Mouse (Mus musculus) spleen, adult 2 months (tissue): ENCODE results near the gene Gtsf1l. TPM values are rescaled to one million over a fixed set of nuclear protein-coding genes. Genes with fewer than 3 reads are reported as not detected.
A peak's percentile ranks its signal among the peaks of the same experiment; 100 is the strongest.

Experiments
- DNase-seq, 2 experiments: peaks; one replicate each; pipeline versions ENCODE4 v3.0.0 to v3.0.0-alpha.2; 2012 to 2021; ENCODE audit warnings: low spot score in 2 of 2, low read depth in 1 of 2
- H3K27ac ChIP-seq: fragments of 200-500 bp; 2 replicates; pipeline ENCODE4 v1.5.1; 2012; ENCODE audit warnings: low read length, inconsistent platforms; ENCODE audit not compliant: insufficient read depth
- H3K27me3 ChIP-seq: fragments of 200-500 bp; 2 replicates; pipeline ENCODE4 v1.6.1; 2012; ENCODE audit warnings: mild to moderate bottlenecking, moderate library complexity, low read length, inconsistent platforms; ENCODE audit not compliant: control insufficient read depth, insufficient read depth
- H3K36me3 ChIP-seq: fragments of 200-500 bp; 2 replicates; pipeline ENCODE4 v1.6.1; 2012; ENCODE audit warnings: mild to moderate bottlenecking, low read length, inconsistent platforms; ENCODE audit not compliant: control insufficient read depth, insufficient read depth
- H3K4me1 ChIP-seq: fragments of 200-500 bp; 2 replicates; pipeline ENCODE4 v1.6.1; 2011; ENCODE audit warnings: inconsistent platforms; ENCODE audit not compliant: control insufficient read depth, insufficient read depth, insufficient read length
- H3K4me3 ChIP-seq: fragments of 200-500 bp; 2 replicates; pipeline ENCODE4 v1.5.1; 2011; ENCODE audit warnings: mild to moderate bottlenecking, inconsistent platforms; ENCODE audit not compliant: insufficient read depth, insufficient read length; ENCODE audit errors: extremely low read depth
- CTCF ChIP-seq: fragments of 200-500 bp; IDR thresholded peaks from 2 replicates; pipeline ENCODE4 v1.5.1; 2011; ENCODE audit warnings: mild to moderate bottlenecking, inconsistent platforms; ENCODE audit not compliant: insufficient read depth, insufficient read length, insufficient replicate concordance; ENCODE audit errors: extremely low read depth
- POLR2A ChIP-seq: fragments of 200-500 bp; IDR thresholded peaks from 2 replicates; pipeline ENCODE4 v1.6.1; 2011; ENCODE audit warnings: low read depth, low read length, inconsistent platforms
- WGBS: fragments of 180-500 bp; shearing (Covaris S2); methylation state at CpG from one replicate; pipeline ENCODE4 v1.1.7; 2018; 5-methylcytosine and 5-hydroxymethylcytosine counted together
- polyA plus RNA-seq: library from polyadenylated mRNA; depleted of rRNA; stranded (reverse); fragments of >200 nt; gene quantifications from 2 replicates; pipeline ENCODE4 v1.2.3, GENCODE M21; 2012

The Gtsf1l gene
- polyA plus RNA-seq, 1 experiment = not detected

DNA sequence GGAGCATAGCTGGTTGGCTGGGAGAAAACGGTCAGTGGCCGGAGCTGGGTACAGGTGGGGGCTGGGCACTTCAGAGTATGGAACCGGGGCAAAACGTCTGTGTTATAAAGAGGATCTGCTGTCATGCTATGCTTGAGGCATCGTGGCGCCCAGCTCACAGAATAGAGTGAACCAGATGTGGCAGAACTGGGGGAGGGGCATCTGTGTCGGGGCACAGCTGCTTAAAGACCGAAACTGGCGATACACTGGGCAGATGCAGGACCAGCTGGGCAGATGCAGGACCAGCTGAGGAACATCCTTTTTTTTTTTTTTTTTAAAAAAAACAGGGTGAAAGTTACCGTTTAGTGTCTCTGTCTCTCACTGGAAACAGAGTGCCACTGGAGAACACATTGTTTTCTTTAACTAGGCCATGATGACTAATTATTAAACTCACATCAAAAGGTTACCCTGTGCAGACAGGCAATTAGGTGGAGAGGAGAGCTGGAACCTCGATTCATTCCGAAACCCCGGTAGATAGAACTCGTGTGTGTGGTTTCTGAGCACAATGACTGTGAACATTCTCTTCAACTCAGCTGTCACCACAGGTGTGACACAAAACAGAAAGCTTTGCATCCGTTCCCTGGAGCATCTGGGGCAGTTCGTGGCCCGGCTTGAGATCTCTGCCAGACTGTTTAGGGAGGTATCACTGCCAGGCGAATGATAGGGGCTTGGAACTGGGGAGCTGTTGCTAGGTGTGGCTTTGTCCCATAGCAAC is 15.4 kb upstream of the Gtsf1l start:
- H3K36me3 ChIP-seq = no peaks in the 10 kb centered on the region
- no peak overlapping the region for H3K27ac ChIP-seq
- WGBS = 54% methylated on average over 18 of the region's 18 CpGs
- DNase-seq = no peak
- TF ChIP-seq POLR2A = no peak
- no peak for TF ChIP-seq CTCF
- H3K4me3 ChIP-seq = no peak overlapping the region
- no peaks in the 10 kb centered on the region for H3K4me1 ChIP-seq
- H3K27me3 ChIP-seq = no peaks in the 10 kb centered on the region

DNA sequence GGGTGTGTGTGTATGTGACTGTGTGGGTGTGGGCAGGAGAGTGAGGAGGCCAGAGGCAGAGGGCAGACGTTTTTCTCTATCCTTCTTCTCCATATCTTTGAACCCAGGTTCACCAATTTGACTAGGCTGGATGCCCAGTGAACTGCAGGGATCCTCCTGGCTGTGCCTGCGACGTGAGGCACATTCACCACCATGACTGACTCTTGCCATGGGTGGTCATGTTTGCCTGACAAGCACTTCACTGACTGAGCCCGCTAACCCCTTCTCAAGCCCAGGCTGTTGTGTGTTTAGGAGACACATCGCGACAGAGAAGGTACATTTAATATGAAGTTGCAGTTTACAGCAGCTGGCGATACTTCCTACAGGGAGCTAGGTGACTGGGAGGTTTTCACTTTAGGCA is 14.6 kb upstream of the Gtsf1l start:
- Histone ChIP-seq H3K27ac (no peak overlapping the region), H3K36me3 (no peaks in the 10 kb centered on the region), H3K4me1 (no peaks in the 10 kb centered on the region), H3K4me3 (no peak overlapping the region), H3K27me3 (no peaks in the 10 kb centered on the region)
- WGBS = 73% methylated on average over 7 of the region's 7 CpGs
- no peak for TF ChIP-seq POLR2A
- no peak for TF ChIP-seq CTCF
- DNase-seq = no peak

DNA sequence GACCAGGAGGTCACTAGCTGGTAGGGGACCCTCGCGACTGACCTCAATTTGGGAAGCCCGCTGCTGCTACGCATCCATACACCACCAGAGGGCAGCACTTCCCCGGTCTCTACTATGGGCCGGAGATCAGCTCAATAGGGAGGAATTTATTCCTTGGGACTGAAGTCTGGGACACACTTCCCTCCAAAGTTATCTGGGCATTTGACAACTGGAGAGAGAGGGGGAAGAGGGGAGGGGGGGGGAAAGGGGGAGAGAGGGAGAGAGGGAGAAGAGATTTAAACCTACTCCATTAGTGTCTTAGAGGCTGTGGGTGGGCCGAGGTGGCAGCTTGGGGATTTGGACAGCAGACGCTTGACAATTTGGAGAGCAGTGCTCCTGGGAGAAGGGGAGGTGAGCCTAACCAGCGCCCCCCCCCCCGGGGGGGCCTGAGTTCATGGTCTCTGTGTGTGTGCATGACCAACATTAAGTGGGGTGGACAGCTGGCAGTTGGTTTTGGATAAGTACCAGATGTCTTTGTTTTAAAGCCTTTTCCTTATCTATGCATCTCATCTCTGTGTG is 14.1 kb upstream of the Gtsf1l start:
- Histone ChIP-seq H3K4me3 (no peak overlapping the region), H3K4me1 (no peaks in the 10 kb centered on the region), H3K27me3 (no peaks in the 10 kb centered on the region), H3K36me3 (no peaks in the 10 kb centered on the region), H3K27ac (no peak overlapping the region)
- 12% methylated on average over 10 of the region's 10 CpGs for WGBS
- peak in 1 of 2 experiments; percentile 17 for DNase-seq
- TF ChIP-seq POLR2A (no peak), CTCF (peak; percentile 67; the same call in 1 of the 2 replicates)

DNA sequence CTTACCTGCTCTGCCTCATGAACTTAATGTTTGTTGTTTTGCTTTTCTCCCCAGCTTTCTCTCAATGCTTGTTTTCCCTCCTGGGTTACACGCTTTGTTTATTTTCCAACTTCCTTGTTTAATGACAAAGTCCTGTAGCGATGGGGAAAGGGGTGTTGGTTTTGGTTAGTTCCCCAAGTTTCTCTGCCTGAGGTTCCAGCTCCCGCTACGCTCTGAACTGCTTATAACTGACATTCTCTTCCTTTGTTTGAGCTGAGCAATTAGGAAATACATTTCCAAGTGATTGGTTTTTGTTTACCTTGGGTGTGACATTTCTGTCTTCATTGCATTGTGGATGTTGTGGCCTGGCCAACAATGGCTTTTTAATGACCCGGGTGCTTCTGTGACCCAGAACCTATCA is 12.9 kb upstream of the Gtsf1l start:
- Histone ChIP-seq H3K27me3 (no peaks in the 10 kb centered on the region), H3K27ac (no peak overlapping the region), H3K4me3 (no peak overlapping the region), H3K36me3 (no peaks in the 10 kb centered on the region), H3K4me1 (no peaks in the 10 kb centered on the region)
- DNase-seq = no peak
- WGBS = 51% methylated on average over 5 of the region's 5 CpGs
- TF ChIP-seq CTCF = no peak
- TF ChIP-seq POLR2A = no peak

DNA sequence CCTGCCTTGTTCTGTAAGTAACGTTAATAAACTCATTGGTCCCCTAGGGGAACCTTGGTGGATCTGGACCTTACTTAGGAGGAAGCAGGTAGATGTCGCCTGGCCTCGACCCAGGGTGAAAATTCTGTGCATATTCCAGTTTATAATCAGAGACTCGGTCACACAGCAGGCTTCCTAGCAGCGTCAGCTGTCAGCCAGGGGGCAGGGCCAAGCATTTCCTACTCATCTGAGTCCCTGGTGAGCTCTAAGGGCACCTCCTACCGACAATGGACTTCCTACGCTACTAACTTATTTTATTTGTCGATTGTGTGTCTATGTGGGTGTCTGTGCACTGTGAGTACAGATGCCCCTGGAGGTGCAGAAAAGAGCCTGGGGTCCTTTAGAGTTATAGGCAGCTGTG is 12.3 kb upstream of the Gtsf1l start:
- no peaks in the 10 kb centered on the region for H3K4me1 ChIP-seq
- H3K36me3 ChIP-seq = no peaks in the 10 kb centered on the region
- H3K27ac ChIP-seq = no peak overlapping the region
- 23% methylated on average over 8 of the region's 8 CpGs for WGBS
- H3K4me3 ChIP-seq = no peak overlapping the region
- no peaks in the 10 kb centered on the region for H3K27me3 ChIP-seq
- no peak for TF ChIP-seq POLR2A
- no peak for TF ChIP-seq CTCF
- no peak for DNase-seq

DNA sequence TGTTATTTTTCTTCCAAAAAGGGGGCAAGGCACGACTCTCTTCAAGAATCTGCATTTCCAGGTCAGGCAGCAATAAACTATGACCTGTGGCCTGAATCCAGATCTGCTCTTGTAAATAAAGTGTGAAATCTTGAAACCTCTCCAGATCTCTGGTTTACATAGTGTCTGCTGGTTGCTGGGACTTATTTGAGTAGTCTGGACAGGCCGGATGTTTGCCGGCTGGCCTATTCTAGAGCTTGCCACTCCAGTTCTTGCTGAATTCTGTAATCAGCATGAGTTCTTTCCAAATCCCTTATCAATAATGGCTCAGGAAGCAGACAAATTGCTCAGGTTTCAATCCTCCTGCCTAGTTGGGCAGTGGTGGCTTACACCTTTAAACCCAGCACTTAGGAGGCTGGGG is 8.1 kb upstream of the Gtsf1l start:
- TF ChIP-seq CTCF (no peak), POLR2A (no peak)
- no peak for DNase-seq
- H3K27ac ChIP-seq = no peak overlapping the region
- H3K36me3 ChIP-seq = no peaks in the 10 kb centered on the region
- no peak overlapping the region for H3K4me3 ChIP-seq
- no peaks in the 10 kb centered on the region for H3K27me3 ChIP-seq
- WGBS = 84% methylated on average over 3 of the region's 3 CpGs
- H3K4me1 ChIP-seq = no peaks in the 10 kb centered on the region

DNA sequence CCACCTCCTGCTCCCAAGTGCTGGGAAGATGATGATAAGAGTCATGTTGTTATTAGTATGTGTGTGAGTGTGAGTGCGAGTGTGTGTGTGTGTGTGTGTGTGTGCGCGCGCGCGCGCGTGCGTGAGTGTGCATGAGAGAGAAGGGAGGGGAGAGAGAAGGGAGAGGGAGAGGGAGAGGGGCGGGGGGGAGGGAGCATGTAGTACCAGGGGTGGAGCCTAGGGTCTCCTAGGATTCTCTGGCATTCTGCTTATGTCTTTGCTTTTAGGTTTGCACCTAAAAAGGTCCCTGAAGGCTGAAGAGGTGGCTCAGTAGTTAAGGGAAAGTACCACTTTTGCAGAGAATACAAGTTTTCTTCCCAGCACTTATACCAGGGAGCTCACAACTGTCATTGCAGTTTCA is 7.3 kb upstream of the Gtsf1l start:
- 96% methylated on average over 10 of the region's 10 CpGs for WGBS
- Histone ChIP-seq H3K27ac (no peak overlapping the region), H3K36me3 (no peaks in the 10 kb centered on the region), H3K27me3 (no peaks in the 10 kb centered on the region), H3K4me1 (no peaks in the 10 kb centered on the region), H3K4me3 (no peak overlapping the region)
- no peak for TF ChIP-seq POLR2A
- TF ChIP-seq CTCF = no peak
- DNase-seq = no peak
